Mouse (Mus musculus): ENCODE results near the gene Sez6l. TPM values are rescaled to one million over a fixed set of nuclear protein-coding genes. Genes with fewer than 3 reads are reported as not detected.
A peak's percentile ranks its signal among the peaks of the same experiment; 100 is the strongest.

Gene Sez6l
- polyA plus RNA-seq, 1 experiment from 2014 or later = 2.2 TPM

GRCm38 (mm10) chr5:112402437-112402836, 174.5 kb downstream of the Sez6l start:
- Histone ChIP-seq H3K27me3 (ENCODE audit: control insufficient read depth, insufficient read depth, low read length) (no peaks in the 10 kb centered on the region), H3K27ac (ENCODE audit: low read length) (no peak overlapping the region), H3K36me3 (ENCODE audit: control insufficient read depth, insufficient read depth, low read length) (no peaks in the 10 kb centered on the region), H3K9me3 (replicated peaks; ENCODE audit: control insufficient read depth, low read length) (no peaks in the 10 kb centered on the region), H3K4me1 (ENCODE audit: control insufficient read depth, insufficient read depth, low read length) (no peaks in the 10 kb centered on the region), H3K4me2 (ENCODE audit: low read depth, low read length) (no peak overlapping the region), H3K4me3 (replicated peaks; ENCODE audit: low read length) (no peak overlapping the region), H3K9ac (ENCODE audit: low read length) (no peak overlapping the region)
- 30% methylated on average over 3 of the region's 3 CpGs for WGBS
- 0 out of 2 replicates have a peak, but pooled peaks have one; percentile 40 for ATAC-seq (ENCODE audit: insufficient read depth, low FRiP score)

- peaks cover 4% of the 10 kb centered on the region for H3K4me1 ChIP-seq (ENCODE audit: control insufficient read depth, insufficient read depth, low read length)
- no peak for ATAC-seq (ENCODE audit: insufficient read depth, low FRiP score)
- no peak overlapping the region for H3K9ac ChIP-seq (ENCODE audit: low read length)
- no peak overlapping the region for H3K27ac ChIP-seq (ENCODE audit: low read length)
- no peaks in the 10 kb centered on the region for H3K9me3 ChIP-seq (replicated peaks; ENCODE audit: control insufficient read depth, low read length)
- peaks cover 2% of the 10 kb centered on the region; the same call in 1 of the 2 replicates for H3K27me3 ChIP-seq (ENCODE audit: control insufficient read depth, insufficient read depth, low read length)
- H3K4me2 ChIP-seq (ENCODE audit: low read depth, low read length) = no peak overlapping the region
- H3K4me3 ChIP-seq (replicated peaks; ENCODE audit: low read length) = no peak overlapping the region
- WGBS = 54% methylated on average over 10 of the region's 10 CpGs
- no peaks in the 10 kb centered on the region for H3K36me3 ChIP-seq (ENCODE audit: control insufficient read depth, insufficient read depth, low read length)
These were observed 177.7 kb downstream of the Sez6l start for GRCm38 (mm10) chr5:112399284-112399683.

- no peak overlapping the region for H3K4me2 ChIP-seq (ENCODE audit: low read depth, low read length)
- no peak for ATAC-seq (ENCODE audit: insufficient read depth, low FRiP score)
- H3K9me3 ChIP-seq (replicated peaks; ENCODE audit: control insufficient read depth, low read length) = no peaks in the 10 kb centered on the region
- no peak overlapping the region for H3K4me3 ChIP-seq (replicated peaks; ENCODE audit: low read length)
- 78% methylated on average over 18 of the region's 18 CpGs for WGBS
- H3K27ac ChIP-seq (ENCODE audit: low read length) = no peak overlapping the region
- no peaks in the 10 kb centered on the region for H3K36me3 ChIP-seq (ENCODE audit: control insufficient read depth, insufficient read depth, low read length)
- peaks cover 4% of the 10 kb centered on the region for H3K4me1 ChIP-seq (ENCODE audit: control insufficient read depth, insufficient read depth, low read length)
- peaks cover 20% of the 10 kb centered on the region for H3K27me3 ChIP-seq (ENCODE audit: control insufficient read depth, insufficient read depth, low read length)
- no peak overlapping the region for H3K9ac ChIP-seq (ENCODE audit: low read length)
These were observed 180.9 kb downstream of the Sez6l start for GRCm38 (mm10) chr5:112396066-112396465.

- Histone ChIP-seq H3K4me1 (ENCODE audit: control insufficient read depth, insufficient read depth, low read length) (peaks cover 4% of the 10 kb centered on the region), H3K27me3 (ENCODE audit: control insufficient read depth, insufficient read depth, low read length) (peaks cover 20% of the 10 kb centered on the region), H3K4me3 (replicated peaks; ENCODE audit: low read length) (peak within 1 kb of the TSS; percentile 57), H3K9me3 (replicated peaks; ENCODE audit: control insufficient read depth, low read length) (no peaks in the 10 kb centered on the region), H3K9ac (ENCODE audit: low read length) (peak within 1 kb of the TSS; percentile 71), H3K36me3 (ENCODE audit: control insufficient read depth, insufficient read depth, low read length) (no peaks in the 10 kb centered on the region), H3K27ac (ENCODE audit: low read length) (peak within 1 kb of the TSS; percentile 67), H3K4me2 (ENCODE audit: low read depth, low read length) (peak within 1 kb of the TSS; percentile 69)
- 2% methylated on average over 51 of the region's 67 CpGs for WGBS
- ATAC-seq (ENCODE audit: insufficient read depth, low FRiP score) = peak; percentile 88
These were observed 182.1 kb downstream of the Sez6l start, which contains the start of gene Asphd2 for GRCm38 (mm10) chr5:112394779-112395443. Gene Asphd2, minus strand, starts transcription at chr5:112394866.

GRCm38 (mm10) chr5:112394415-112394763, 182.6 kb downstream of the Sez6l start:
- ATAC-seq (ENCODE audit: insufficient read depth, low FRiP score) = peak; percentile 36
- Histone ChIP-seq H3K27ac (ENCODE audit: low read length) (no peak overlapping the region), H3K4me2 (ENCODE audit: low read depth, low read length) (peak overlapping the region; percentile 69), H3K4me1 (ENCODE audit: control insufficient read depth, insufficient read depth, low read length) (peaks cover 4% of the 10 kb centered on the region), H3K36me3 (ENCODE audit: control insufficient read depth, insufficient read depth, low read length) (no peaks in the 10 kb centered on the region), H3K9ac (ENCODE audit: low read length) (peak overlapping the region; percentile 71), H3K27me3 (ENCODE audit: control insufficient read depth, insufficient read depth, low read length) (peaks cover 20% of the 10 kb centered on the region), H3K9me3 (replicated peaks; ENCODE audit: control insufficient read depth, low read length) (no peaks in the 10 kb centered on the region), H3K4me3 (replicated peaks; ENCODE audit: low read length) (peak overlapping the region; percentile 57)
- under 1% methylated on average over 19 of the region's 28 CpGs for WGBS

- H3K4me1 ChIP-seq (ENCODE audit: control insufficient read depth, insufficient read depth, low read length) = peaks cover 4% of the 10 kb centered on the region
- H3K9ac ChIP-seq (ENCODE audit: low read length) = peak overlapping the region; percentile 71; the same call in 1 of the 2 replicates
- H3K4me3 ChIP-seq (replicated peaks; ENCODE audit: low read length) = peak overlapping the region; percentile 57
- peaks cover 20% of the 10 kb centered on the region for H3K27me3 ChIP-seq (ENCODE audit: control insufficient read depth, insufficient read depth, low read length)
- H3K27ac ChIP-seq (ENCODE audit: low read length) = no peak overlapping the region
- ATAC-seq (ENCODE audit: insufficient read depth, low FRiP score) = no peak
- H3K9me3 ChIP-seq (replicated peaks; ENCODE audit: control insufficient read depth, low read length) = no peaks in the 10 kb centered on the region
- H3K4me2 ChIP-seq (ENCODE audit: low read depth, low read length) = peak overlapping the region; percentile 69
- WGBS = 10% methylated on average over 17 of the region's 18 CpGs
- H3K36me3 ChIP-seq (ENCODE audit: control insufficient read depth, insufficient read depth, low read length) = no peaks in the 10 kb centered on the region
These were observed 183.1 kb downstream of the Sez6l start for GRCm38 (mm10) chr5:112393741-112394414.

- Histone ChIP-seq H3K27ac (ENCODE audit: low read length) (no peak overlapping the region), H3K4me1 (ENCODE audit: control insufficient read depth, insufficient read depth, low read length) (peaks cover 4% of the 10 kb centered on the region), H3K27me3 (ENCODE audit: control insufficient read depth, insufficient read depth, low read length) (peaks cover 20% of the 10 kb centered on the region), H3K9me3 (replicated peaks; ENCODE audit: control insufficient read depth, low read length) (no peaks in the 10 kb centered on the region), H3K4me3 (replicated peaks; ENCODE audit: low read length) (no peak overlapping the region), H3K9ac (ENCODE audit: low read length) (no peak overlapping the region), H3K4me2 (ENCODE audit: low read depth, low read length) (no peak overlapping the region), H3K36me3 (ENCODE audit: control insufficient read depth, insufficient read depth, low read length) (no peaks in the 10 kb centered on the region)
- ATAC-seq (ENCODE audit: insufficient read depth, low FRiP score) = no peak
- 66% methylated on average over 27 of the region's 27 CpGs for WGBS
These were observed 185.2 kb downstream of the Sez6l start for GRCm38 (mm10) chr5:112391676-112392323.

- Histone ChIP-seq H3K36me3 (ENCODE audit: control insufficient read depth, insufficient read depth, low read length) (no peaks in the 10 kb centered on the region), H3K4me2 (ENCODE audit: low read depth, low read length) (no peak overlapping the region), H3K4me1 (ENCODE audit: control insufficient read depth, insufficient read depth, low read length) (peaks cover 4% of the 10 kb centered on the region), H3K27me3 (ENCODE audit: control insufficient read depth, insufficient read depth, low read length) (peaks cover 20% of the 10 kb centered on the region), H3K27ac (ENCODE audit: low read length) (no peak overlapping the region), H3K4me3 (replicated peaks; ENCODE audit: low read length) (no peak overlapping the region), H3K9ac (ENCODE audit: low read length) (no peak overlapping the region), H3K9me3 (replicated peaks; ENCODE audit: control insufficient read depth, low read length) (no peaks in the 10 kb centered on the region)
- WGBS = 51% methylated on average over 16 of the region's 16 CpGs
- ATAC-seq (ENCODE audit: insufficient read depth, low FRiP score) = no peak
These were observed 186.0 kb downstream of the Sez6l start for GRCm38 (mm10) chr5:112391002-112391401.

- ATAC-seq (ENCODE audit: insufficient read depth, low FRiP score) = no peak
- Histone ChIP-seq H3K4me3 (replicated peaks; ENCODE audit: low read length) (no peak overlapping the region), H3K9ac (ENCODE audit: low read length) (no peak overlapping the region), H3K27ac (ENCODE audit: low read length) (no peak overlapping the region), H3K27me3 (ENCODE audit: control insufficient read depth, insufficient read depth, low read length) (peaks cover 19% of the 10 kb centered on the region), H3K4me1 (ENCODE audit: control insufficient read depth, insufficient read depth, low read length) (no peaks in the 10 kb centered on the region), H3K36me3 (ENCODE audit: control insufficient read depth, insufficient read depth, low read length) (no peaks in the 10 kb centered on the region), H3K4me2 (ENCODE audit: low read depth, low read length) (no peak overlapping the region), H3K9me3 (replicated peaks; ENCODE audit: control insufficient read depth, low read length) (no peaks in the 10 kb centered on the region)
- WGBS = 78% methylated on average over 9 of the region's 9 CpGs
These were observed 187.6 kb downstream of the Sez6l start for GRCm38 (mm10) chr5:112389352-112389751.
